Mouse (Mus musculus): ENCODE results near the gene Hoxd12.

DNA sequence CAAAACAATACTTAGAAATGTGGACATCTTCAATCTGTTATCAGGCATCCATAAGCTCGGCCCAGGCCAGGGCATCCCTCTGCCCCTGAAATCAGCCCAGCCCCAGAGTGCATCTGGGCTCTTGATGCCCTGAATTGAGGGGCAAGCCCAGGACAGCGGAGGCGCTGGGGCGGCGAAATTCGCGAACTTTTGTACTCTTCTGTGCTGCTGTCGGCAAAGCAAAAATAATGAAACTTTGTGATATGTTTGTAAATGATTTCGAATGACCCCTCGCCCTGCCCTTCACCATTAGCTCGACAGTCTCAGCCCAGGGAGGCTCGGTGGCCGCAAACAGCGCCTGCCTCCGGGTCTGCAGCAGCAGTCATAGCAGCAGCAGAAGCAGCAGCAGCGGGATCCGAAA, 50.4 kb downstream of the Hoxd12 start:
- TF ChIP-seq MEF2A (IDR thresholded peaks at IDR 0.05; ENCODE audit: extremely low read depth, insufficient replicate concordance, low read depth, low read length, poor library complexity, severe bottlenecking) (no peak), CTCF (IDR thresholded peaks at IDR 0.05 in 2 of 3, conservative IDR thresholded peaks at IDR 0.05 in 1 of 3; ENCODE audit: control insufficient read depth in 1 of 3, insufficient read depth in 1 of 3, low read depth in 2 of 3, low read length in 3 of 3, poor library complexity in 1 of 3, severe bottlenecking in 1 of 3) (no peak), GATA1 (IDR thresholded peaks at IDR 0.05; ENCODE audit: low read depth, low read length) (no peak), ZMIZ1 (IDR thresholded peaks at IDR 0.05; ENCODE audit: low read depth, low read length) (no peak), USF2 (IDR thresholded peaks at IDR 0.05; ENCODE audit: borderline replicate concordance in 1 of 2, insufficient read depth in 1 of 2, low read depth in 1 of 2, low read length in 2 of 2) (no peak), KAT2A (conservative IDR thresholded peaks at IDR 0.05; ENCODE audit: low read depth, low read length) (no peak), ETS1 (IDR thresholded peaks at IDR 0.05; ENCODE audit: low read depth, low read length) (no peak), RCOR1 (IDR thresholded peaks at IDR 0.05; ENCODE audit: low read depth, low read length) (no peak), POLR2A (IDR thresholded peaks at IDR 0.05; ENCODE audit: control insufficient read depth in 1 of 2, insufficient read depth in 1 of 2, low read depth in 1 of 2, low read length in 2 of 2, poor library complexity in 1 of 2) (no peak), JUND (IDR thresholded peaks at IDR 0.05; ENCODE audit: low read depth, low read length) (no peak), MYC (IDR thresholded peaks at IDR 0.05; ENCODE audit: low read depth, low read length) (no peak), TCF12 (IDR thresholded peaks at IDR 0.05; ENCODE audit: low read depth, low read length) (no peak), NRF1 (IDR thresholded peaks at IDR 0.05; ENCODE audit: insufficient read depth, low read depth, low read length, poor library complexity, severe bottlenecking) (no peak)
